Mouse (Mus musculus) cerebellum, postnatal 25 days (tissue): ENCODE measurements around the gene Tlk2.
"Not testable (repeated sequence)": the region's sequence is repeated elsewhere in the genome, so short reads cannot be mapped to it uniquely, and the experiment has no call there.

Source experiments
- DNase-seq, 2 experiments: peaks; one replicate each; pipeline ENCODE4 v3.0.0; 2021; ENCODE audit warnings: mixed read lengths in 2 of 2

The Tlk2 gene

GRCm38 (mm10) chr11:105178516-105178915 lies at the start of gene Tlk2:
Gene Tlk2, plus strand, starts transcription at chr11:105178807.
- no peak for DNase-seq

DNA sequence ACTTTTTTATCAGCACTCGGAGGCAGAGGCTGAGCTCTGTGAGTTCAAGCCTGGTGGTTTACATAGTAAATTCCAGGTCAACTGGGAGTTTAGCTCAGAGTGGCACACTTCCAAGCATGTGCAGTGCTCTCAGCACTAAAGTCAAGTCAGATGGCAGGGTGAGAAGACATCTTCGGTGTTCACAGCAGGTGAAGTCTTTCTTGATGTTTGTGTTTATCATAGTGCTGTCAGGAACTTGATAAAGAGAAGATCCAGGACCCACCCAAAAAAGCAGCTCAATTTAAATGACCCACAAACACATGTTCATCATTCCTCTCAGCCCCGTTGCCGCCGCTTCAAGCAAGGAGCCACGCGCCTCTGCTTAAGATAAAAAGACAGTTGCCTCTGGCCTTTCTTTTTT lies 42.9 kb upstream of the Tlk2 start:
- no peak for DNase-seq

- DNase-seq = not testable (repeated sequence)
Measured at GRCm38 (mm10) chr11:105137255-105137654, 41.4 kb upstream of the Tlk2 start.

DNA sequence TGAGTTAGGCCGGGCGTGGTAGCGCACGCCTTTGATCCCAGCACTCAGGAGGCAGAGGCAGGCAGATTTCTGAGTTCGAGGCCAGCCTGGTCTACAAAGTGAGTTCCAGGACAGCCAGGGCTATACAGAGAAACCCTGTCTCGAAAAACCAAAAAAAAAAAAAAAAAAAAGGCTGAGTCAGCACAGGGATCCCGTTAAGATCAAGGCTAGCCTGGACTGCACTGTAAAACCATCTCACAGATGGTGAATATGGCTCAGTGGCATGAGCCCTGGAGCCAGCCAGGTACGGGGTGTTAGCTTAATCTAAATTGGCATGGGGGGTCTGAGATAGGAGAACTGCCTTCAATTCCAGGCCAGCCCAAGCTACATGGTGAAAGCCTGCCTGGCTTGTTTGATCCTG lies 38.1 kb upstream of the Tlk2 start:
- DNase-seq = not testable (repeated sequence)

DNA sequence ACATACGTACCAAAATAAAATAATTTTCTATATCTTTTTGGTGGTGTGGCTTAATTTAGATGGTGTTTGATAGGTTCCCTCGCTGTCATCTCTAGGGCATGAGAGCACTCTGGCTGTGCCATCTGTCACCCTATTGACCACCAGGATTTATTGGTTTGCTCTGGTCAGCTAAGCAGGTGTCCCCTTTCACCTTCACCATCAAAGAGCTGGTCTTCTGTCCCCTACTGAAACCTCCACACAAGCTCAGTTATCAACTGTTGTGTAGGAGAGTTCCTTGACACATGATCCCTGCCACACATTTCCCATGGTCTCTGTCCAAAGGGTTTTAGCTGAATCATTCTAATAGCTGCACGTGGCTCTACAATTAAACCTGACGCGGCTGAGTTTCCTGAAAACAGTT lies 37.5 kb upstream of the Tlk2 start:
- DNase-seq = no peak

GRCm38 (mm10) chr11:105143564-105143963 lies 35.0 kb upstream of the Tlk2 start:
- no peak for DNase-seq

DNA sequence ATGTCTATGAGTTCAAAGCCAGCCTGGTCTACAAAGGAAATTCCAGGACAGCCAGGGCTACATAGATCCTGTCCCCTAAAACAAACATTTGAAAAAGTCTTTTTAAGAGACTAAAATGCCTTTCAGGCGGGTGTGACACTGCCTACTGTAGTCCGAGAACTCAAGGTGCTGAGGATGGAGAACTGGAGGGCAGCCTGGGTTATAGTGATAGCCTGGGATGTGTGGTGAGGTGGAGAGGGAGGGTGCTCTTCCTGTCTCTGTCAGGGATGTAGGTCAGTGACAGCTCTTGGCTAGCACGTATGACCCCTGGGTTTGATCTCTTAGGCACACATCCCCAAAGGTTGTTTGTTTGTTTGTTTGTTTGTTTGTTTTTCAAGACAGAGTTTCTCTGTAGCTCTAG lies 34.5 kb upstream of the Tlk2 start:
- no peak for DNase-seq

GRCm38 (mm10) chr11:105144508-105145210 lies 33.9 kb upstream of the Tlk2 start:
- no peak for DNase-seq

- no peak for DNase-seq
Measured at GRCm38 (mm10) chr11:105145211-105145610, 33.4 kb upstream of the Tlk2 start.

- no peak for DNase-seq
Measured at GRCm38 (mm10) chr11:105146593-105146992, 32.0 kb upstream of the Tlk2 start, which contains the start of gene Gm10842. Gene Gm10842, plus strand, starts transcription at chr11:105146893.

- DNase-seq = no peak
Measured at GRCm38 (mm10) chr11:105149353-105149752, 29.3 kb upstream of the Tlk2 start.

GRCm38 (mm10) chr11:105149766-105150165 lies 28.8 kb upstream of the Tlk2 start:
- no peak for DNase-seq

DNA sequence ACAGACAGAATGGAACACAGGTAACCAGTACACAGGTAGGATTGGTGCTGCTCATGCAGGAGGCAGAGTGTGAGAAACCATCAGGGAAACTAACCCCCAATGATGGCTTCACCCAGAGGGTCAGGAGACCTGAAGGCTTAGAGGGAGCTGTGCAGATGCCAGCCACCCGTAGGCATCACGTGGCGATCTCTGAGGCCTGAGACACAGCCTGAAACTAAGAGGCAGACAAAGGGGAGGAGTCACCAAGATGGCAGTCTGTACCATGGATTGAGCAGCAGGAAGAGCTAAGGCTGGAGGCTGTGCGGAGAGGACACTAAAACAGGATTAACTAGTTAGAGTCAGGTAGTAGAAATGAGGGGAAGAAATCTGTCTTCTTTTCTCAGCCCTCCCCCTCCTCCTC lies 27.9 kb upstream of the Tlk2 start:
- DNase-seq = no peak

- no peak for DNase-seq
Measured at GRCm38 (mm10) chr11:105151226-105152016, 27.2 kb upstream of the Tlk2 start.

GRCm38 (mm10) chr11:105152017-105152300 lies 26.6 kb upstream of the Tlk2 start:
- DNase-seq = no peak

- no peak for DNase-seq
Measured at GRCm38 (mm10) chr11:105152357-105152899, 26.2 kb upstream of the Tlk2 start.

DNA sequence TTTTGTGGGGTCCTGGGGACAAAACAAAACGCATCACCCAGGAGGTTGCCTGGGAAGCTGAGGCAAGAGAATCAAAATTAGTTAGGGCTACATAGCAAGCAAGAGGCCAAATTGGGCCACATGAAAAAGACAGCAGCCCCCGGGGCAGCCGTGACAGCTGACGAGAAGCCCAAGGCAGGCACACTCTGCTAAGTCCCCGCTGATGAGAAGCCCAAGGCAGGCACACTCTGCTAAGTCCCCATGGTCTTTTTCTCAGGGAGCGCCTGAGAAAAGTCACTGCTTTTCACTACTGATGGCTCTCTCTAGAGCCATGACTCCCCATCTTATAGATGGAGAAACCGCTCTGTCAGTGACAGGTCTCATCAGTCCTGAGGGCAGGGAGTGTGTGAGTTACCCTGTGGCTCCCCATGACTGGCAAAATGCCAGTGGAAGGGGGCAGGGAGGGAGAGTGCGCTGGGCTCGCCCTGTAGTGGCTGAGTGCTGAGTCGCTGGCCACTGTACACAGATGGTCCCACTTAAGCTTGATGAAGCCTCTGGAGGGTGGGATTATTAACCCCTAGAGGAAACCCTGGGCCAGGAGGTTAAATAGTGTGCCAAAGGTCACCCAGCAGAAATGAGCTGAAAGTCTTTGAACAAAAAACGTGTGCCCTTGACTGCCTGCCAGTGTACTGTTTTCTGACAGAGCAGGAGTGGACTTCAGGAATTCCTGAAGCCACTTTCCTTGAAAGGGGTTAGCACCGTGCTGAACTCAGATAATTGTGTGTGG lies 25.4 kb upstream of the Tlk2 start:
- DNase-seq = no peak

- no peak for DNase-seq
Measured at GRCm38 (mm10) chr11:105155915-105156314, 22.7 kb upstream of the Tlk2 start.

DNA sequence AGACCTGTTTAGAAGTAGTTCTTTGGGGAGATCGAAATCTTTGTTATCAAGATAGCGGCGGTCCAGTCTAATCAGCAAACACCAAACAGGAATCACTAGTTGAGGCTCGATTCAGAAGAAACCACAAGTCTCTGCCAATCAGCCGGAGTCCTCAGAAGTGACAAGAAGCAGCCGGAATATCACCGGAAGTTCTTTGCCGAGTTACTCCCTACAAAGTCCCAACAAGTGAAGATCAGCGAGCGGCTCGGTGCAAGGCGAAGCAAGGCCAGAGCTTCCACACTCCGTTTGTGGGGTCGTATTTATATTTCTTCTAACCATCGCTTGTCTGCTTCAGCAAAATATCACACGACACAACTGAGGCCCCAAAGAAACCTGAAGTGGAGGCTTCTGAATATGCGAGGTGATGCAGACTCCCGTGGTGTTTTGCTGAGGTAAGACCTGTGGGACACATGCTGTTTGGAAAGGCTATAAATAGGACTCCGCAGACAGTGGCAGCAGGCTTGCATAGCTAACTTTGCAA lies 21.8 kb upstream of the Tlk2 start:
- DNase-seq = no peak

- no peak for DNase-seq
Measured at GRCm38 (mm10) chr11:105158047-105158446, 20.6 kb upstream of the Tlk2 start.

- no peak for DNase-seq
Measured at GRCm38 (mm10) chr11:105159673-105160360, 18.8 kb upstream of the Tlk2 start.

DNA sequence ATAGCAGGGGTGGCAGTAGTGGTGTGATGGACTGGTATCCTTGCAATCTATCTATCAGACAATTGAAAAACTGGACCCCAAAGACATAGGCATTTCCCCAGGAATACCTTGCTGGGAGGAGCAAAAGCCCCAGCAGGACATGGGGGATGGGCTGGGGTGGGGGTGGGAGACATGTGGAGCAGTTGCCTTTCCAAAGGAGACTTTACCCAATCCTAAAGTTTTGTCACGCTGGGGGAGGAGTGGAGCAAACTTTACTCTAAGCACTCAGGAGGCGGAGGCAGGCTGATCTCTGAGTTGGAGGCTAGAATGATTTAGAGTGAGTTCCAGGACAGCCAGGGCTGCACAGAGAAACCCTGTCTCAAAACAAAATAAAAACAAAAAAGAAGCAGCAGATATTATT lies 17.2 kb upstream of the Tlk2 start:
- DNase-seq = no peak
